Mouse (Mus musculus): ENCODE measurements at regions not wholly inside any gene's neighbourhood (a gene's known extent, or its start where the extent isn't known, plus 50 kb on each side); places are given as distances from the start of the nearest gene placed in this dataset.

GRCm38 (mm10) chr11:45491021-45491967 lies 360.6 kb upstream of the Clint1 start:
- Histone ChIP-seq H3K4me3 (ENCODE audit: low read length) (no peak overlapping the region), H3K36me3 (ENCODE audit: insufficient read depth, low read length) (no peaks in the 10 kb centered on the region), H3K9ac (replicated peaks; ENCODE audit: low read length) (no peak overlapping the region), H3K4me2 (replicated peaks; ENCODE audit: low read depth, low read length) (no peak overlapping the region), H3K27ac (ENCODE audit: low read length) (no peak overlapping the region), H3K27me3 (ENCODE audit: insufficient read depth, low read length) (no peaks in the 10 kb centered on the region), H3K9me3 (ENCODE audit: low read length) (no peaks in the 10 kb centered on the region), H3K4me1 (ENCODE audit: insufficient read depth, low read length) (0 out of 2 replicates have a peak, but pooled peaks cover 3% of the 10 kb centered on the region)
- 48% methylated on average over 20 of the region's 20 CpGs for WGBS
- ATAC-seq (ENCODE audit: low FRiP score, low TSS enrichment): no peak

DNA sequence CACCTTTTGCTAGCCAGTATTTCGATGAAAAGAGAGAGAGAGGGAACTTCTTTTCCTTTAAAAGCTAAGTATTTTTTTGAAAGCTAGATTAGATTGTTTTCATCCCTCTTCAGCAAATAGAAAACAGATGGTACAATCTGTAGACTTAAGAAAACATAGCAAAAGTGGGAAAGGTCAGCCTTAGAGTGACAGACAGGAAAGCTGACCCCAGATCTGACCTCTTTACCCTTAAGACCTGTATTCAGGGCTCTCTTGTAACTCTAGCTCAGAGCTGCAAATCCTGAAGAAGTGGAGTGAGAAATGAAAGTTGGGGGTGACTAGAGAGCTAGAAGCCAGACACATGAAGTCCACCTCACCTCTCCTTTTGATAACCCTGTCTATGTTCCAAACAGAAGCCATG lies 356.6 kb upstream of the Clint1 start:
- H3K27ac ChIP-seq (ENCODE audit: low read length): no peak overlapping the region
- H3K4me2 ChIP-seq (replicated peaks; ENCODE audit: low read depth, low read length): no peak overlapping the region
- ATAC-seq (ENCODE audit: low FRiP score, low TSS enrichment): no peak
- H3K27me3 ChIP-seq (ENCODE audit: insufficient read depth, low read length): no peaks in the 10 kb centered on the region
- H3K4me3 ChIP-seq (ENCODE audit: low read length): no peak overlapping the region
- no peaks in the 10 kb centered on the region for H3K9me3 ChIP-seq (ENCODE audit: low read length)
- WGBS: 47% methylated on average over 1 of the region's 1 CpGs
- H3K36me3 ChIP-seq (ENCODE audit: insufficient read depth, low read length): no peaks in the 10 kb centered on the region
- no peak overlapping the region for H3K9ac ChIP-seq (replicated peaks; ENCODE audit: low read length)
- no peaks in the 10 kb centered on the region for H3K4me1 ChIP-seq (ENCODE audit: insufficient read depth, low read length)

DNA sequence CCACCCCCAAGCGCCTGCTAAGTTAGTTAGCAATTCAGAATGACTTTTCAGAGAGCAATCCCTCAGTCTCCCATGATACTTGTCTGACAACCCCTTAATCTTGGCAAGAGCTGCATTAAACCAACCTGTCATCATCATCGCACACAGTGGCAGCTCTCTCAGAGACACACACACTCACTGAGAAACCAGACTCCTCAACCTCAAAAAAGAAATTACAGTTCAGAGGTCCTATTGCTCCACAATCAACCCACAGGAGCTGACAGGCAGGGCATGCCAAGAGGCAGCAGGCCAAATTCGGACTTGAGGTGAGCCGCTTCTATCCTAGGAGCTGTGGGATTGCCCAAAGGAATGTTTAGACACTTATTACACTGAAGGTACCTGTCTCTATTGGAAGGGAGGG lies 343.3 kb upstream of the Clint1 start:
- Histone ChIP-seq H3K4me2 (replicated peaks; ENCODE audit: low read depth, low read length) (no peak overlapping the region), H3K4me1 (ENCODE audit: insufficient read depth, low read length) (0 out of 2 replicates have a peak, but pooled peaks cover 1% of the 10 kb centered on the region), H3K9ac (replicated peaks; ENCODE audit: low read length) (no peak overlapping the region), H3K27me3 (ENCODE audit: insufficient read depth, low read length) (no peaks in the 10 kb centered on the region), H3K9me3 (ENCODE audit: low read length) (peaks cover 5% of the 10 kb centered on the region), H3K4me3 (ENCODE audit: low read length) (no peak overlapping the region), H3K36me3 (ENCODE audit: insufficient read depth, low read length) (no peaks in the 10 kb centered on the region), H3K27ac (ENCODE audit: low read length) (no peak overlapping the region)
- ATAC-seq (ENCODE audit: low FRiP score, low TSS enrichment): no peak
- 40% methylated on average over 4 of the region's 4 CpGs for WGBS

GRCm38 (mm10) chr11:45509278-45509677 lies 342.6 kb upstream of the Clint1 start:
- Histone ChIP-seq H3K9ac (replicated peaks; ENCODE audit: low read length) (no peak overlapping the region), H3K27me3 (ENCODE audit: insufficient read depth, low read length) (no peaks in the 10 kb centered on the region), H3K27ac (ENCODE audit: low read length) (no peak overlapping the region), H3K4me3 (ENCODE audit: low read length) (no peak overlapping the region), H3K4me1 (ENCODE audit: insufficient read depth, low read length) (0 out of 2 replicates have a peak, but pooled peaks cover 6% of the 10 kb centered on the region), H3K9me3 (ENCODE audit: low read length) (peaks cover 5% of the 10 kb centered on the region), H3K4me2 (replicated peaks; ENCODE audit: low read depth, low read length) (no peak overlapping the region), H3K36me3 (ENCODE audit: insufficient read depth, low read length) (no peaks in the 10 kb centered on the region)
- peak; percentile 46; the same call in 1 of the 2 replicates for ATAC-seq (ENCODE audit: low FRiP score, low TSS enrichment)
- WGBS: 19% methylated on average over 2 of the region's 2 CpGs

DNA sequence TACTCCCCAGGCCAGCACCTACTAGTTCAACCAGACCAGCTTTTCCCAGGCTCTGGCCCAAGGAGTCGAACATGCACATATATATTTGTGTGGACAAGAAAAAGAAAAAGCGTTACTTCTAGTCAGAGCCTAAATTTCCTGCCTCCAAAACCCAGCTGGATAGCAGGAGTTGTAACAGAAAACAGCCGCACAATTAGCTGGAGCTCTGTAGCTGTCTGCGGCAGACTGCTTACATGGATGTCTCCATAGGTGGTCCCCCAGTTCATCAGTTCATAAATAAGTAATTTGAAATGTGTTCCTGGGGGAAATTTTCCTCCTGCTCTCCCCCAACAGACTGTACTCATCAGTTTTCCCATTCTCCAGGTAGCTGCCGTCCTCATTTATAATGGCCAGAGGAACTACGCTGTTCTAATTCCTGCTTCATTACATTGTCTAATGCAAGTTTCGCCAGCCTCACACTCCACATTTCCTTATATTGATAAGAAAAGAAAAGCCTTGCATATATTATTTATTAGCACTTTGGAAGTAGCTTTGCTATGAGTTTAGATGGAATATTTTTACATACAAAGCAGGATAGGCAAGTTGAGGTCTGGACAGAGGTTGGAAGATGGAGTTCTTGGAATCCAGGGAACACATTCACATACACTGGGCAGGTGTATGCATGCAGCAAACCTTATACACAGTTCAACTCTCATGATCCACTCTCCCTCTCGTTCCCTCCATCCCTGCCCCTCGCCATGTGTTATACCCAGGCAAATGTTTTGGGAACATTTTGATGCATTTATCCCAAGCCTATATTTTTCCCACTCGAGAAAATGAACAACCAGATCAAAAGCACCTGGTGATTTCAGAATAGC lies 337.2 kb upstream of the Clint1 start:
- Histone ChIP-seq H3K4me1 (ENCODE audit: insufficient read depth, low read length) (0 out of 2 replicates have a peak, but pooled peaks cover 8% of the 10 kb centered on the region), H3K4me2 (replicated peaks; ENCODE audit: low read depth, low read length) (no peak overlapping the region), H3K4me3 (ENCODE audit: low read length) (no peak overlapping the region), H3K27me3 (ENCODE audit: insufficient read depth, low read length) (no peaks in the 10 kb centered on the region), H3K36me3 (ENCODE audit: insufficient read depth, low read length) (no peaks in the 10 kb centered on the region), H3K9me3 (ENCODE audit: low read length) (peaks cover 5% of the 10 kb centered on the region), H3K27ac (ENCODE audit: low read length) (no peak overlapping the region), H3K9ac (replicated peaks; ENCODE audit: low read length) (no peak overlapping the region)
- ATAC-seq (ENCODE audit: low FRiP score, low TSS enrichment): no peak
- 68% methylated on average over 10 of the region's 10 CpGs for WGBS

- Histone ChIP-seq H3K9ac (replicated peaks; ENCODE audit: low read length) (no peak overlapping the region), H3K4me3 (ENCODE audit: low read length) (no peak overlapping the region), H3K27ac (ENCODE audit: low read length) (no peak overlapping the region), H3K36me3 (ENCODE audit: insufficient read depth, low read length) (no peaks in the 10 kb centered on the region), H3K27me3 (ENCODE audit: insufficient read depth, low read length) (no peaks in the 10 kb centered on the region), H3K4me2 (replicated peaks; ENCODE audit: low read depth, low read length) (no peak overlapping the region), H3K9me3 (ENCODE audit: low read length) (peaks cover 3% of the 10 kb centered on the region; the same call in 1 of the 2 replicates), H3K4me1 (ENCODE audit: insufficient read depth, low read length) (no peaks in the 10 kb centered on the region)
- 35% methylated on average over 6 of the region's 6 CpGs for WGBS
- ATAC-seq (ENCODE audit: low FRiP score, low TSS enrichment): no peak
These were observed 327.1 kb upstream of the Clint1 start for GRCm38 (mm10) chr11:45524720-45525119.

DNA sequence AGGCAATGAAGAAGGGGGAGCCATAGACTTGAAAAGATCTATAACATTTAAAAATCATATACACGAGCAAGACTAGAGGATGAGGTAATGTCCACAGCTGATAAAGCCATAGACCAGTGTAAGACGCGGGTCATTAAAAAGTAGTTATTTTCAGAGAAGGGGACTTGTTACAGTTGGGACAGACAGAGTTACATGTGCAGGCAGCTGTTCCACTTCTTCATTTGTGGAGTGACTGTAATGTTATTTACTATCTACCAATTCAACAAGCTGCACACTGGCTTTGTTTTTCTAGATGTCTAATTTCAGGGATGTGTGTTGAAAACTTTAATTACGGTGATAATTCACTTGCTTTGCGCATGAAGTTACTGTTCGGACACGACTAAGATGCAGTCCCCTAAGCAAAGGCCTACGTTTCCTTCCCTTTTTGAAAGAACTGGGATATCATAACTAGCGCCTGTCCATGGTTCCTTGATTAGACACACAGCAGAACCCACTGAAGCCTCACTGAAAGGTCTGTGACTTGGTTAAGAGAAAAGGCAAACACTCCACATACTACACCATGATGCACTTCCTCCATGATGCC lies 320.7 kb upstream of the Clint1 start:
- Histone ChIP-seq H3K27me3 (ENCODE audit: insufficient read depth, low read length) (no peaks in the 10 kb centered on the region), H3K4me1 (ENCODE audit: insufficient read depth, low read length) (peaks cover 12% of the 10 kb centered on the region), H3K9me3 (ENCODE audit: low read length) (peaks cover 3% of the 10 kb centered on the region; the same call in 1 of the 2 replicates), H3K4me3 (ENCODE audit: low read length) (no peak overlapping the region), H3K4me2 (replicated peaks; ENCODE audit: low read depth, low read length) (no peak overlapping the region), H3K27ac (ENCODE audit: low read length) (no peak overlapping the region), H3K36me3 (ENCODE audit: insufficient read depth, low read length) (no peaks in the 10 kb centered on the region), H3K9ac (replicated peaks; ENCODE audit: low read length) (no peak overlapping the region)
- ATAC-seq (ENCODE audit: low FRiP score, low TSS enrichment): peak; percentile 61; the same call in 1 of the 2 replicates
- 35% methylated on average over 9 of the region's 9 CpGs for WGBS

GRCm38 (mm10) chr11:45533402-45534056 lies 318.3 kb upstream of the Clint1 start:
- no peak for ATAC-seq (ENCODE audit: low FRiP score, low TSS enrichment)
- no peak overlapping the region for H3K4me3 ChIP-seq (ENCODE audit: low read length)
- H3K27ac ChIP-seq (ENCODE audit: low read length): no peak overlapping the region
- H3K9ac ChIP-seq (replicated peaks; ENCODE audit: low read length): no peak overlapping the region
- H3K36me3 ChIP-seq (ENCODE audit: insufficient read depth, low read length): no peaks in the 10 kb centered on the region
- no peaks in the 10 kb centered on the region for H3K9me3 ChIP-seq (ENCODE audit: low read length)
- H3K27me3 ChIP-seq (ENCODE audit: insufficient read depth, low read length): no peaks in the 10 kb centered on the region
- WGBS: 48% methylated on average over 7 of the region's 7 CpGs
- H3K4me1 ChIP-seq (ENCODE audit: insufficient read depth, low read length): peaks cover 12% of the 10 kb centered on the region
- no peak overlapping the region for H3K4me2 ChIP-seq (replicated peaks; ENCODE audit: low read depth, low read length)

GRCm38 (mm10) chr11:45535501-45536025 lies 316.3 kb upstream of the Clint1 start:
- Histone ChIP-seq H3K9ac (replicated peaks; ENCODE audit: low read length) (no peak overlapping the region), H3K4me2 (replicated peaks; ENCODE audit: low read depth, low read length) (no peak overlapping the region), H3K4me3 (ENCODE audit: low read length) (no peak overlapping the region), H3K27ac (ENCODE audit: low read length) (peak overlapping the region; percentile 60; the same call in 1 of the 2 replicates), H3K27me3 (ENCODE audit: insufficient read depth, low read length) (no peaks in the 10 kb centered on the region), H3K4me1 (ENCODE audit: insufficient read depth, low read length) (peaks cover 15% of the 10 kb centered on the region), H3K9me3 (ENCODE audit: low read length) (no peaks in the 10 kb centered on the region), H3K36me3 (ENCODE audit: insufficient read depth, low read length) (no peaks in the 10 kb centered on the region)
- no peak for ATAC-seq (ENCODE audit: low FRiP score, low TSS enrichment)
- 21% methylated on average over 8 of the region's 8 CpGs for WGBS
